Mouse (Mus musculus) lung, embryonic 15.5 days (tissue): ENCODE results near the gene Rarg. TPM values are rescaled to one million over a fixed set of nuclear protein-coding genes. Genes with fewer than 3 reads are reported as not detected.

Source experiments
- ATAC-seq: fragments of 200-750 bp; cut with Nextera tagmentation; 2 replicates; pipeline ENCODE4 v1.8.0; 2017; ENCODE audit warnings: moderate number of reproducible peaks, borderline replicate concordance; ENCODE audit not compliant: low FRiP score, low TSS enrichment; ENCODE audit errors: extremely low read depth
- H3K27ac ChIP-seq: fragments of 300-500 bp; sonication (generic); 2 replicates; pipeline ENCODE4 v1.5.1; 2015; ENCODE audit warnings: moderate library complexity, mild to moderate bottlenecking, inconsistent platforms
- H3K27me3 ChIP-seq: fragments of 300-500 bp; sonication (generic); 2 replicates; pipeline ENCODE4 v1.6.1; 2015; ENCODE audit warnings: inconsistent platforms
- H3K36me3 ChIP-seq: fragments of 300-500 bp; sonication (generic); 2 replicates; pipeline ENCODE4 v1.6.1; 2015; ENCODE audit warnings: inconsistent platforms
- H3K4me1 ChIP-seq: fragments of 300-500 bp; sonication (generic); 2 replicates; pipeline ENCODE4 v1.6.1; 2015; ENCODE audit warnings: inconsistent platforms
- H3K4me2 ChIP-seq: fragments of 300-500 bp; sonication (generic); 2 replicates; pipeline ENCODE4 v1.6.1; 2015; ENCODE audit warnings: inconsistent platforms, mild to moderate bottlenecking, moderate library complexity
- H3K4me3 ChIP-seq: fragments of 300-500 bp; sonication (generic); 2 replicates; pipeline ENCODE4 v1.5.1; 2015; ENCODE audit warnings: mild to moderate bottlenecking, inconsistent platforms
- H3K9ac ChIP-seq: fragments of 300-500 bp; sonication (generic); 2 replicates; pipeline ENCODE4 v1.6.1; 2015; ENCODE audit warnings: inconsistent platforms
- H3K9me3 ChIP-seq: fragments of 300-500 bp; sonication (generic); 2 replicates; pipeline ENCODE4 v1.6.1; 2016; ENCODE audit warnings: inconsistent platforms
- WGBS: fragments of 180-500 bp; shearing (Covaris S2); methylation state at CpG from one replicate; pipeline ENCODE4 v1.1.7; 2015; 5-methylcytosine and 5-hydroxymethylcytosine counted together
- polyA plus RNA-seq: library from polyadenylated mRNA; unstranded; fragments of >200 nt; fragmentation: Nextera tagmentation; extraction: Ambion mirVana; gene quantifications from 2 replicates; pipeline ENCODE4 v1.2.1, GENCODE M21; 2015

Gene Rarg
- polyA plus RNA-seq, 1 experiment from 2014 or later: 43.7 TPM

- H3K9ac ChIP-seq: peak overlapping the region; percentile 58
- ATAC-seq: no peak
These were observed 21.4 kb upstream of the Rarg start for GRCm38 (mm10) chr15:102278726-102279091.

GRCm38 (mm10) chr15:102273982-102274716, 16.8 kb upstream of the Rarg start:
- Histone ChIP-seq H3K4me2 (no peak overlapping the region), H3K27ac (no peak overlapping the region), H3K9ac (no peak overlapping the region), H3K9me3 (no peaks in the 10 kb centered on the region), H3K4me1 (peaks cover 19% of the 10 kb centered on the region), H3K36me3 (no peaks in the 10 kb centered on the region), H3K4me3 (no peak overlapping the region), H3K27me3 (no peaks in the 10 kb centered on the region)
- WGBS: 71% methylated on average over 6 of the region's 6 CpGs
- ATAC-seq: no peak

More at GRCm38 (mm10) chr15:102278726-102279091, 21.4 kb upstream of the Rarg start:
- H3K36me3 ChIP-seq: peaks cover 9% of the 10 kb centered on the region
- H3K9me3 ChIP-seq: no peaks in the 10 kb centered on the region
- H3K27me3 ChIP-seq: no peaks in the 10 kb centered on the region
- H3K4me3 ChIP-seq: peak overlapping the region; percentile 81
- peak overlapping the region; percentile 92 for H3K27ac ChIP-seq
- peaks cover 16% of the 10 kb centered on the region for H3K4me1 ChIP-seq
- WGBS: 28% methylated on average over 7 of the region's 7 CpGs
- peak overlapping the region; percentile 90 for H3K4me2 ChIP-seq

GRCm38 (mm10) chr15:102271441-102271840, 14.1 kb upstream of the Rarg start:
- Histone ChIP-seq H3K9ac (no peak overlapping the region), H3K4me2 (peak overlapping the region; percentile 52), H3K4me3 (no peak overlapping the region), H3K4me1 (peaks cover 14% of the 10 kb centered on the region), H3K36me3 (no peaks in the 10 kb centered on the region), H3K27me3 (no peaks in the 10 kb centered on the region), H3K27ac (peak overlapping the region; percentile 20; the same call in 1 of the 2 replicates), H3K9me3 (no peaks in the 10 kb centered on the region)
- ATAC-seq: no peak
- 33% methylated on average over 3 of the region's 3 CpGs for WGBS

GRCm38 (mm10) chr15:102270274-102270960, 13.1 kb upstream of the Rarg start, which contains the start of gene Gm9918:
TSS of gene Gm9918 (plus strand) at chr15:102270563.
- ATAC-seq: peak; percentile 66; the same call in 1 of the 2 replicates
- Histone ChIP-seq H3K36me3 (no peaks in the 10 kb centered on the region), H3K4me1 (peaks cover 14% of the 10 kb centered on the region), H3K9me3 (no peaks in the 10 kb centered on the region), H3K4me3 (peak within 1 kb of the TSS; percentile 27), H3K27me3 (no peaks in the 10 kb centered on the region), H3K4me2 (peak within 1 kb of the TSS; percentile 52), H3K27ac (0 out of 2 replicates have a peak within 1 kb of the TSS, but pooled peaks have one; percentile 1), H3K9ac (peak within 1 kb of the TSS; percentile 25; the same call in 1 of the 2 replicates)
- WGBS: 9% methylated on average over 20 of the region's 21 CpGs

- Histone ChIP-seq H3K36me3 (no peaks in the 10 kb centered on the region), H3K27me3 (no peaks in the 10 kb centered on the region), H3K9me3 (no peaks in the 10 kb centered on the region), H3K4me1 (peaks cover 3% of the 10 kb centered on the region), H3K4me2 (no peak overlapping the region), H3K4me3 (no peak overlapping the region), H3K27ac (no peak overlapping the region), H3K9ac (no peak overlapping the region)
- 87% methylated on average over 5 of the region's 5 CpGs for WGBS
- ATAC-seq: no peak
These were observed 8.2 kb upstream of the Rarg start for GRCm38 (mm10) chr15:102265548-102265947.

GRCm38 (mm10) chr15:102263037-102263436, 5.7 kb upstream of the Rarg start:
- Histone ChIP-seq H3K36me3 (no peaks in the 10 kb centered on the region), H3K9ac (no peak overlapping the region), H3K27me3 (no peaks in the 10 kb centered on the region), H3K27ac (no peak overlapping the region), H3K4me1 (peaks cover 17% of the 10 kb centered on the region), H3K9me3 (no peaks in the 10 kb centered on the region), H3K4me3 (no peak overlapping the region), H3K4me2 (no peak overlapping the region)
- WGBS: 73% methylated on average over 2 of the region's 2 CpGs
- no peak for ATAC-seq

GRCm38 (mm10) chr15:102262582-102262981, 5.3 kb upstream of the Rarg start:
- no peaks in the 10 kb centered on the region for H3K9me3 ChIP-seq
- H3K4me3 ChIP-seq: no peak overlapping the region
- no peaks in the 10 kb centered on the region for H3K36me3 ChIP-seq
- H3K4me1 ChIP-seq: peaks cover 21% of the 10 kb centered on the region
- H3K27me3 ChIP-seq: no peaks in the 10 kb centered on the region
- H3K27ac ChIP-seq: no peak overlapping the region
- no peak for ATAC-seq
- WGBS: 46% methylated on average over 7 of the region's 7 CpGs
- no peak overlapping the region for H3K9ac ChIP-seq
- no peak overlapping the region for H3K4me2 ChIP-seq

- ATAC-seq: peak; percentile 12; the same call in 1 of the 2 replicates
These were observed 1.4 kb upstream of the Rarg start for GRCm38 (mm10) chr15:102258581-102259253.

GRCm38 (mm10) chr15:102258076-102258470, 756 bp upstream of the Rarg start:
- 8% methylated on average over 12 of the region's 12 CpGs for WGBS
- Histone ChIP-seq H3K4me1 (peaks cover 52% of the 10 kb centered on the region), H3K4me3 (peak overlapping the region; percentile 74), H3K9ac (0 out of 2 replicates have a peak overlapping the region, but pooled peaks have one; percentile 32), H3K36me3 (0 out of 2 replicates have a peak, but pooled peaks cover 2% of the 10 kb centered on the region), H3K9me3 (no peaks in the 10 kb centered on the region), H3K27me3 (no peaks in the 10 kb centered on the region), H3K27ac (peak overlapping the region; percentile 96), H3K4me2 (peak overlapping the region; percentile 88)
- peak; percentile 48 for ATAC-seq

More at GRCm38 (mm10) chr15:102258581-102259253, 1.4 kb upstream of the Rarg start:
- Histone ChIP-seq H3K9me3 (no peaks in the 10 kb centered on the region), H3K9ac (peak overlapping the region; percentile 32), H3K27ac (peak overlapping the region; percentile 96), H3K4me3 (no peak overlapping the region), H3K27me3 (no peaks in the 10 kb centered on the region), H3K4me2 (peak overlapping the region; percentile 88), H3K36me3 (0 out of 2 replicates have a peak, but pooled peaks cover 2% of the 10 kb centered on the region), H3K4me1 (peaks cover 46% of the 10 kb centered on the region)
- 31% methylated on average over 9 of the region's 11 CpGs for WGBS

- ATAC-seq: no peak
- 9% methylated on average over 22 of the region's 22 CpGs for WGBS
These were observed 701 bp downstream of the Rarg start for GRCm38 (mm10) chr15:102256431-102257201.

More at GRCm38 (mm10) chr15:102256431-102257201, 701 bp downstream of the Rarg start:
- peaks cover 9% of the 10 kb centered on the region; the same call in 1 of the 2 replicates for H3K36me3 ChIP-seq
- H3K4me1 ChIP-seq: peaks cover 63% of the 10 kb centered on the region
- H3K9ac ChIP-seq: peak overlapping the region; percentile 70
- H3K27ac ChIP-seq: peak overlapping the region; percentile 96
- peak overlapping the region; percentile 88 for H3K4me2 ChIP-seq
- H3K4me3 ChIP-seq: peak overlapping the region; percentile 74
- H3K27me3 ChIP-seq: no peaks in the 10 kb centered on the region
- H3K9me3 ChIP-seq: no peaks in the 10 kb centered on the region
